Mouse (Mus musculus) CH12F3 (cell line): ENCODE measurements around the gene Asap2.

Experiments used
- in situ Hi-C: fragments of 300-500 bp; cut with MboI; formaldehyde crosslinking; loops from 2 replicates; pipeline ENCODE4 v1.14.3; 2020; ENCODE audit warnings: low sequenced_read_pairs

The Asap2 gene

GRCm38 (mm10) chr12:21207422-21207821, 217.2 kb downstream of the Asap2 start:
- in situ Hi-C loops = no loop called here

GRCm38 (mm10) chr12:21208172-21208795, 218.0 kb downstream of the Asap2 start:
- in situ Hi-C loops = no loop called here

DNA sequence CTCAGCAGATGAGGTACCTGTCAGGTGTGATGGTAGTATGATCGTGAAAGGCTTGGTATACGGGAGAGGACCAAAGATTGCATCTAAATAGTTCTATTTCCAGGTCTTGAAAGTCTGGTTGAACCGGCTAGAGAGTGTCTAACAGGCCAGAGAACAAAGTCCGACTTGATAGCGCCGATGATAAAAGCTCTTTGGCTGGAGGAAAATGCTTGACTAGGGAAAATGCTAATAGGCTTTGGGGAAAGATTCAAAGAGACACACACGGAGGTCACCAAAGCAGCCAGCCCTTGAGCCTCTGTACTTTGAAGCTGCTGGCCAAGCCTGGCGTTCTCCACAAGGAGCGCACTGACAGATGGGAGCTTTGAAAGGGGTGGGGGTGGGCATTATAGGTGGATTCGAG, 219.0 kb downstream of the Asap2 start:
- in situ Hi-C loops = no loop called here

DNA sequence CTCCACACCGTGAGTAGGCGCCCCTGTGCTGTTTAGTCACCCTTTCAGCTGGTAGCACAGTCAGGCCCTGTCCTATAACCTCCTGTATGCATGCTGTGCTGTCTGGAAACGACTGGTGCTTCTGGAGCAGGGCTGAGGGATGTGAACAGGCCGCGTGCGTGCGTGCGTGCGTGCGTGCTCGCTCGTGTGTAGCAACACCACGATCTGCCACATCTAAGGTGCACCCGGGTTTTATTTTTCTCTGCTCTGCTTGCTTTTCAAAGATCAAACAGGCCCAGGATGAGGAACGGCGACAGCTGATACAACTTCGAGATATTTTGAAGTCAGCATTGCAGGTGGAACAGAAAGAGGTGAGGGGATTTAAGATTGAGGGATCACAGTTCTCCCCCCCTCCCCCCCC, 222.6 kb downstream of the Asap2 start:
- in situ Hi-C loops = no loop called here

DNA sequence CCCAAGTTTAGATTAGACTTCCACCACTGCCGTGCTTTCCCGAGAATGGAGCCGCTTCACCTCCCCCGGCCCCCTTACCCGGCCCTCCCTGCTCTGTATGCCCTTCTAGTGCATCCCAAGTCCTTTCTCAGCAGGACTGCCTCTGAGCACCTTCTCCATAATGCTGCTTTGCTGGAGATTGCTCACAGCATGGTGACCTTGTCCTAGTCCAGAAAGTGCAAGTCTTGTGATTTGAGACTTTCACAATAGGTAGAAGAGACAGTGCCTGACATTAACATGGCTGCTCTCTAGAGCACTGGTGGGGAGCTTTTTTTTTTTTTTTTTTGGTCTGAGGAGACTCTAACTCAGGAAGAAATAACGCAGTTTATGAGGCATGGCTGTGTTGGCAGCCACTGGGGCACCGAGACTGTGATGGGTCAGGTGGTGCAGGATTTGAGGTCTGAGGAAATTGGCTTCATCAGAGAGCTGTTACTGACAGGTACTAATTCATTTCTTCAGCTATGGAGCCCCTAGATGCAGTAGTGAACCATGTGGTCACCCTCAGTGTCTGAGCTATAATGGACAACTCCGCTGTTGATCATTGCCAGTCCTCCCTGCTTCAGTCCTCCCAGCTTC, 224.4 kb downstream of the Asap2 start:
- in situ Hi-C loops = no loop called here

DNA sequence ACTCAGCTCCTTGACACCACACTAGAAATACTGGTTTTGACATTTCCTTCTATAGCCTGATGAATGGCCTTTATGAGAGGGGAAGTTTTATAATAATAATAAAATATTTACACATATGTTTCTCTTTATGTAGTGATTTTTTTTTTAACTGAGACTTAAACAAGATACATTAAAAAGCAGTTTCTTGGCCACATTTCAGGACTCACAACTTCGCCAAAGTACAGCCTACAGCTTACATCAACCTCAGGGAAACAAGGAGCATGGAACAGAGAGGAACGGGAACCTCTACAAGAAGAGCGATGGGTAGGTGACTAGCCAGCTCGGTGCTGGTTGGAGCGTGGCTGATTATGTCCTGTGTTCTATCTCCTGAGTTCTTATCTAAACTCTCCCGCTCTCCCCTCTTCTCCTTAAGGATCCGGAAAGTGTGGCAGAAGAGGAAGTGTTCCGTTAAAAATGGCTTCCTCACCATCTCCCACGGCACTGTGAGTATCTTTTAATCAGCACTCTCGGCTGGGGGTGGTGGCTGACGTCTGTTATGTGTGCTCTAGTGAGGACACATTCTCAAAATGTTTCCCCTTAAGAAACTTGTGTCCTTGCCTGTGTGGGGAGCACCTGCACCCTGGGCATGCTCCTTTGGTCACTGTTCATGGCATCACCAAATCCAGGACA, 227.7 kb downstream of the Asap2 start:
- in situ Hi-C loops = no loop called here

DNA sequence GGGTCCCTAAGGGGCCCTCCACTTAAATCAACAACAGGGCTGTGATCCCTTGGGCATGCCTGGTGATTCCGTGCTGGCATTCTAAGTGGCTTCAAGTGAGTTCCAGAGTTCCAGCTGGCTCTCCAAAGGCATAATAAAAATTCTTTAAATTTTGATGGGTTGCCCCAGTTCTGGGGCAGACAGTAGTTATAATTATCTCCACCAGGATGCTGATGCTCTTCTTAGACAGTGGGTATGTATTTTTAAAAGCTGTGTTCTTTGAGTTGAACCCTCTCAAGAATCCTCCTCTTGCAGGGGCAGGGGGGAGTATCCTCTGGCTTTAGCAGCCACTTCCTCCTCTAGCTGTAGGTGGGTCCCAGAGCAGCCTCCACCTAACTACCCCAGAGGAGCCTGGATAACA, 230.3 kb downstream of the Asap2 start:
- in situ Hi-C loops = no loop called here

GRCm38 (mm10) chr12:21223923-21224322, 233.7 kb downstream of the Asap2 start:
- in situ Hi-C loops = no loop called here

DNA sequence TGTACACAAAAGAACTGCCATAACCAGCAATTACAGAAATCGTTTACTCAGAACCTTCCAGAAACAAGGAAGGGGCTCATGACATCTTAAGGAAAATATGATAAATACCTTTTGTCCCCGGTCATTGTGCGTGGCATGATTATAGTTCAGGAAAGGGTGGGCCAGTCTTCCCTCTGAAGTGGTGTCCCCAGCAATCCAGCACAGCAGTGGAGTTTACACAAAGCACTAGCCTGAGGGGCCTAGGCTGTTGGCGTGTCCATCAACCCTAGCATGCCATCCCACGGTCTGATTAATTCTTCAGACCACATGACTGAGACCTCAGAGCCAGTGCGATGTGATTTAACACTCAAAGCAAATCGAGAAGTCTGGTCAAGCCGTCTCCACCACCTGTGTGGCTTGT, 235.1 kb downstream of the Asap2 start:
- in situ Hi-C loops = no loop called here

DNA sequence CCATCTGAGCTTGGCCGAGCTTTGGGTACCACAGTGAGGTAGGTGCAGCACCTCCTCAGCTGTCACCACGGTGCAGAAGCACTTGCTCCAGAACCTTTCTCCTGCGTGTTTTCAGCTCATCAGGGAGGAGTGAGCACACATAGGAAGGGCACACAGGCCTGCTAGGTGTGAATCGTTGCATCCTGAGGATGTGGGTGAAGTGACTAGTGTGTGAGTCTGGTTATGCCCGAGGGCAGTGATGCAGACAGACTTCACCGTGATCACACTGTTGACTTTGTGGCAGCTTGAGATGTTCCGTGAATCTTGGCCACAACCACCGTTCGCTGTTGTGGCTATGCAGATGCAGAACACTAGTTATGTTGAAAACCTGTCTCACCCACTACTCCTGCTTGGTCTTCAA, 236.1 kb downstream of the Asap2 start:
- in situ Hi-C loops = no loop called here

GRCm38 (mm10) chr12:21227076-21227980, 237.1 kb downstream of the Asap2 start:
- in situ Hi-C loops = no loop called here

DNA sequence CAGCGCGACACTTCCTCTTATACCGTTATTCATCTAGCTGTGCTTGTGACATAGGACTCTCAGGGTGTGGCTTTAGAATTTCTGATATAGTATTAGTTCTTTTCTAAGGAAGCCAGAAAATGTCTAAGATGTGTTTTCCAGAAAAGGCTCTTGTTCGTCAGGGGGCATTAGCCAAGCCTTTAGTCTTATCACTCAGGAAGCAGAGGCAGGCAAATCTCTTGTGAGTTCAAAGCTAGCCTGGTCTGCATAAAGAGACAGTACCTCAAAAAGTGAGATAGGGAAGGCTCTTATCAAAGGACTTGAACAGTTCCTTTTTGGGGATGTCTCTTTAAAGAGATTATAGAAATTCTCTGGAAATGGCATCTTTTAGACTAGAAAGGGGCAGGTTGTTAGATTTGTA, 238.4 kb downstream of the Asap2 start:
- in situ Hi-C loops = no loop called here

DNA sequence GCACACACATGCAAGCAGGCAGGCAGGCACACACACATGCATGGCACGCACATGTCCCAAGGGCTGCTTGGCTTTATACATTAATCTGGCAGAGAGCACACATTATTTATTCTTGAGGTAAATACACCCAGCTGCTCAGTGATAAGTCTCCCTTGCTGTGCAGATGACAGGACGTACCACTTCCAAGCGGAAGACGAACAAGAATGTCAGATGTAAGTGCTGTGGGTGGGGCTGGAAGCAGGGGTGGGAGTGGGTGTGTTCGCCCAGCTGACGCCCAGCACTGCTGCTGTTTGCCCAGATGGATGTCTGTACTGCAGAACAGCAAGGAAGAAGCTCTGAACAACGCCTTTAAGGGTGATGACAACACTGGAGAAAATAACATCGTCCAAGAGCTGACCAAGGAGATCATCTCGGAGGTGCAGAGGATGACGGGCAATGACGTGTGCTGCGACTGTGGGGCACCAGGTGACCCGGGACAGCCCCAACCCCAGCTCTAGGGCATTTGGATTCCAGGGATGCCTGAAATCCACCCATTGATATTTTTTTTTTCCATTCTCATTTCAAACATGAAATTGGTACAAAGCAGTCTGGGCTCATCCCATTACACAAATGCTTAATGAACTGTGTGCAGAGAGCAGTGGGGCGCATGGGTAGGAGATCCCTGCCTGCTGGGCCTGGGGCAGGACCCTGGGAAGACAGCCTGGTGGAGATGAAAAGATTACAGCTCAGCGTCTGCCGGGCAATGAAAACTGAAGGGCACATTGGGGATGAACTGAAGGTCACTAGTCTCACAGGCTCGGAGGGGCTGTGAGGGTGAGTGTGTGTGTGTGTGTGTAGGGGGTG, 239.0 kb downstream of the Asap2 start:
- in situ Hi-C loops = no loop called here

DNA sequence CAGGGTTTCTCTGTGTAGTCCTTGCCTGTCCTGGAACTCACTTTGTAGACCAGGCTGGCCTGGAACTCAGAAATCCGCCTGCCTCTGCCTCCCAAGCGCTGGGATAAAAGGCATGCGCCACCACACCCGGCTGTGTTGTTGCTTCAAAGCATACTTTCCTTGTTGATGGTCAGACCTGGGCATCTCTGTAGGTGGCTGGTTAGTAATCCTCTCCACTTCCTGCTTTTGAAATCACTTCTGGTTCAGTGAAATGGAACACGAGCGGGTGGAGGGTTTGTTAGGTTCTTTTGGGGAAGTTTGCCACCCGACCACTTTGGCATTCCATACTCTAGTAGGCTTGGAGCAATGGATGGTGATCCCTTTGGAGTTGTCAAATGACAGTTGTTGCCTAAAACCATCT, 243.5 kb downstream of the Asap2 start:
- in situ Hi-C loops = no loop called here

GRCm38 (mm10) chr12:21234560-21234959, 244.3 kb downstream of the Asap2 start:
- in situ Hi-C loops = no loop called here

- in situ Hi-C loops = no loop called here
Measured at GRCm38 (mm10) chr12:21241965-21242364, 251.7 kb downstream of the Asap2 start.

DNA sequence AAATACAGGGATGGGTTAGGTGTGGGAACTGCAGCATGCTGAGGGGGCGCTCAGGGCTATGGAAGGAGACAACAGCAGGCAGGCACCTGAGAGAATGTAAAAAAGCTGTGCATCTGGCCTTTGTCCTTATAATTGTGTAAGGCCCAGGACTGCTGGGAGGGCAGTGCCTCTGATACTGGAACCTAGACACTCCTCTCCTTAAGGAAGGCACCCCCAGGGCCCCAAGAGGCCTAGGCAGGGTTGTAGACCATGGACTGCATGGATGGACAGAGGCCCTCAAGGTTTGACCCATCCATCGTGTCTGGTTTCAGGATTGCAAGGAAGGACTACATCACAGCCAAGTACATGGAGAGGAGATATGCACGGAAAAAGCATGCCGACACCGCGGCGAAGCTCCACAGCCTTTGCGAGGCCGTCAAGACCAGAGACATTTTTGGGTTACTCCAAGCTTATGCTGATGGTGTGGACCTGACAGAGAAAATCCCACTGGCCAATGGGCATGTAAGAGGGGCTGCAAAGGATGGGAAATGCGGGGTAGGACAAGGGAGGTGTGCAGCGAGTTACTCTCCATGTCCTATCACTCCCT, 254.2 kb downstream of the Asap2 start:
- in situ Hi-C loops = no loop called here

- in situ Hi-C loops = no loop called here
Measured at GRCm38 (mm10) chr12:21247711-21248392, 257.6 kb downstream of the Asap2 start.

DNA sequence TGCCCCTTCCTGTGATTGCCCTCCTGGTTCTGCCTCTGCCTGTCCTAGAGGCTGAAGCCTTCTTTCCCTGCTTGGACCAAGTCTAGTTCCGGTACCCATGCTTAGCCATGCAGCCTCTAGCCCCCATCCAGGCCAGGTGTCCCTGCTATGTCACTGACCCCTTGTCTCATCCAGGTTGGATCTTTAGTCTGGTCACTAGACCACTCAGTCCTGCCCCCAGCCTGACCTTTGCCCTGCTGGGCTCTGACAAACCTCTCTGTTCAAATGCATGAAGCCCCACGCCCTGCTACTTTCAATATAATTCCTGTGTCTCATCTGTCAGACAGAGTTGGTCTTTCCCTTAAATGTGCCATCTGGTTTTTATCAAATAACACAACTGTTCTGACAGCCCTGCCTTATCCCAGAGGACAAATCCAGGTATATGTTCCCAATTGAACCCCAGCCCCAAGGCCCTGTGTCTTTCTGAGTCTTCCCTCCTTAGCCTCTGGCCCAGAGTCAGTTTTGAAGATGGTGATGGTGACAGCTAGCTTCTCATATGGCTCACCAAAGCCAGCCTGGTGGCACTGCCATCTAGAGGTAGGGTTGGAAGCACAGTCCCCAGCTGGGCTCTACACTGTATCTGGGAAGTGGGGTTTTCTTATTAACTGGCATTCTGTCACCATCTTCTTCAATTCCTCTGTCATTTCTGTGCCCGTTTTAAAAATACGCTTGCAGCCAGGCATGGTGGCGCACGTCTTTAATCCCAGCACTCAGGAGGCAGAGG, 270.4 kb downstream of the Asap2 start:
- in situ Hi-C loops = no loop called here
